Mouse (Mus musculus) forebrain, embryonic 12.5 days (tissue): ENCODE data around the gene Olfr1298. TPM values are rescaled to one million over a fixed set of nuclear protein-coding genes. Genes with fewer than 3 reads are reported as not detected.

ENCODE experiments used
- ATAC-seq: fragments of 200-750 bp; cut with Nextera tagmentation; 2 replicates; pipeline ENCODE4 v1.8.0; 2017; ENCODE audit warnings: moderate TSS enrichment; ENCODE audit not compliant: low FRiP score
- H3K27ac ChIP-seq: fragments of 300-500 bp; sonication (generic); 2 replicates; pipeline ENCODE4 v1.5.1; 2016; ENCODE audit warnings: mild to moderate bottlenecking
- H3K27me3 ChIP-seq: fragments of 300-500 bp; sonication (generic); 2 replicates; pipeline ENCODE4 v1.6.1; 2016; ENCODE audit warnings: mild to moderate bottlenecking
- H3K36me3 ChIP-seq: fragments of 300-500 bp; sonication (generic); replicated peaks from 2 replicates; pipeline ENCODE4 v1.6.1; 2016; ENCODE audit warnings: mild to moderate bottlenecking
- H3K4me1 ChIP-seq: fragments of 300-500 bp; sonication (generic); 2 replicates; pipeline ENCODE4 v1.6.1; 2016
- H3K4me2 ChIP-seq: fragments of 300-500 bp; sonication (generic); 2 replicates; pipeline ENCODE4 v1.6.1; 2016; ENCODE audit warnings: mild to moderate bottlenecking, moderate library complexity
- H3K4me3 ChIP-seq: fragments of 300-500 bp; sonication (generic); replicated peaks from 2 replicates; pipeline ENCODE4 v1.5.1; 2016; ENCODE audit warnings: mild to moderate bottlenecking
- H3K9ac ChIP-seq: fragments of 300-500 bp; sonication (generic); 2 replicates; pipeline ENCODE4 v1.6.1; 2016; ENCODE audit warnings: mild to moderate bottlenecking
- H3K9me3 ChIP-seq: fragments of 300-500 bp; sonication (generic); 2 replicates; pipeline ENCODE4 v1.6.1; 2016
- WGBS: fragments of 180-500 bp; shearing (Covaris S2); methylation state at CpG from one replicate; pipeline ENCODE4 v1.1.7; 2016; 5-methylcytosine and 5-hydroxymethylcytosine counted together
- polyA plus RNA-seq: library from polyadenylated mRNA; unstranded; fragments of >200 nt; fragmentation: Nextera tagmentation; extraction: Ambion mirVana; gene quantifications from 2 replicates; pipeline ENCODE4 v1.2.1, GENCODE M21; 2016

Olfr1298 gene
- not detected in 2 replicates for polyA plus RNA-seq

- H3K36me3 ChIP-seq: no peaks in the 10 kb centered on the region
- no peaks in the 10 kb centered on the region for H3K27me3 ChIP-seq
- ATAC-seq: no peak
- no peak within 1 kb of the TSS for H3K9ac ChIP-seq
- no peak within 1 kb of the TSS for H3K4me3 ChIP-seq
- WGBS: 89% methylated on average over 1 of the region's 1 CpGs
- H3K27ac ChIP-seq: no peak within 1 kb of the TSS
- H3K4me2 ChIP-seq: no peak within 1 kb of the TSS
- H3K4me1 ChIP-seq: no peaks in the 10 kb centered on the region
- no peaks in the 10 kb centered on the region for H3K9me3 ChIP-seq
Observed at GRCm38 (mm10) chr2:111649101-111649500, at the start of gene Olfr1298. Olfr1298 (minus strand) TSS chr2:111649201.

GRCm38 (mm10) chr2:111661119-111661518 is 12.1 kb upstream of the Olfr1298 start, which contains the start of gene Olfr1299:
Olfr1299 (plus strand) TSS chr2:111661419.
- Histone ChIP-seq H3K9me3 (no peaks in the 10 kb centered on the region), H3K27ac (no peak within 1 kb of the TSS), H3K4me3 (no peak within 1 kb of the TSS), H3K4me1 (no peaks in the 10 kb centered on the region), H3K4me2 (no peak within 1 kb of the TSS), H3K36me3 (no peaks in the 10 kb centered on the region), H3K27me3 (no peaks in the 10 kb centered on the region), H3K9ac (no peak within 1 kb of the TSS)
- WGBS: 82% methylated on average over 4 of the region's 4 CpGs
- no peak for ATAC-seq

- Histone ChIP-seq H3K4me2 (no peak within 1 kb of the TSS), H3K27me3 (no peaks in the 10 kb centered on the region), H3K27ac (no peak within 1 kb of the TSS), H3K9ac (no peak within 1 kb of the TSS), H3K36me3 (no peaks in the 10 kb centered on the region), H3K4me3 (no peak within 1 kb of the TSS), H3K4me1 (no peaks in the 10 kb centered on the region), H3K9me3 (no peaks in the 10 kb centered on the region)
- ATAC-seq: no peak
- 75% methylated on average over 1 of the region's 1 CpGs for WGBS
Observed at GRCm38 (mm10) chr2:111626397-111626796, 22.6 kb downstream of the Olfr1298 start, which contains the start of gene Olfr1297. Olfr1297 (minus strand) TSS chr2:111626497.

Other genes starting within 250 kb of the Olfr1298 start
- not detected in 2 replicates for gene Olfr1286, start 226.1 kb downstream of the Olfr1298 start, polyA plus RNA-seq
- gene Olfr1287, start 200.1 kb downstream of the Olfr1298 start, polyA plus RNA-seq: not detected in 2 replicates
- not detected in 2 replicates for gene Olfr1288, start 175.1 kb downstream of the Olfr1298 start, polyA plus RNA-seq
- gene Olfr1289, start 168.4 kb downstream of the Olfr1298 start, polyA plus RNA-seq: not detected in 2 replicates
- not detected in 2 replicates for gene Olfr1290, start 155.4 kb downstream of the Olfr1298 start, polyA plus RNA-seq
- gene Olfr1291-ps1, start 152.0 kb downstream of the Olfr1298 start, polyA plus RNA-seq: not detected in 2 replicates
- gene Olfr1293-ps, start 124.0 kb downstream of the Olfr1298 start, polyA plus RNA-seq: not detected in 2 replicates
- gene Olfr1294, start 108.9 kb downstream of the Olfr1298 start, polyA plus RNA-seq: not detected in 2 replicates
- not detected in 2 replicates for gene Olfr1295, start 79.5 kb downstream of the Olfr1298 start, polyA plus RNA-seq
- not detected in 2 replicates for gene Olfr1297, start 22.7 kb downstream of the Olfr1298 start, polyA plus RNA-seq
- gene Olfr1299, start 12.2 kb upstream of the Olfr1298 start, polyA plus RNA-seq: not detected in 2 replicates
- not detected in 2 replicates for gene Olfr1301, start 101.8 kb upstream of the Olfr1298 start, polyA plus RNA-seq
- not detected in 2 replicates for gene Olfr1302, start 128.2 kb upstream of the Olfr1298 start, polyA plus RNA-seq
- not detected in 2 replicates for gene Olfr1303, start 171.1 kb upstream of the Olfr1298 start, polyA plus RNA-seq
- not detected in 2 replicates for gene Olfr1305, start 227.9 kb upstream of the Olfr1298 start, polyA plus RNA-seq